Mouse (Mus musculus) G1E (cell line): ENCODE results near the gene Ankrd22. TPM values are rescaled to one million over a fixed set of nuclear protein-coding genes. Genes with fewer than 3 reads are reported as not detected.

ENCODE experiments used
- ATAC-seq: 2 replicates; pipeline ENCODE4 v1.8.0; 2016; ENCODE audit warnings: mild to moderate bottlenecking; ENCODE audit not compliant: insufficient number of reproducible peaks, poor library complexity, low FRiP score, severe bottlenecking; ENCODE audit errors: extremely low read depth
- DNase-seq: peaks from one replicate; pipeline ENCODE4 v3.0.0; 2012; ENCODE audit warnings: low spot score
- H3K27me3 ChIP-seq: 2 replicates; pipeline ENCODE4 v1.6.1; 2012; ENCODE audit warnings: mild to moderate bottlenecking, low read length, inconsistent platforms; ENCODE audit not compliant: insufficient read depth
- H3K36me3 ChIP-seq: replicated peaks from 2 replicates; pipeline ENCODE3; 2012; ENCODE audit warnings: mild to moderate bottlenecking, inconsistent platforms
- H3K4me1 ChIP-seq: 2 replicates; pipeline ENCODE4 v1.6.1; 2012; ENCODE audit warnings: low read depth, low read length, inconsistent platforms, mixed read lengths; ENCODE audit not compliant: insufficient read depth
- H3K4me3 ChIP-seq: 2 replicates; pipeline ENCODE4 v1.5.1; 2012; ENCODE audit warnings: low read depth, mild to moderate bottlenecking, inconsistent platforms, low read length, moderate library complexity, mixed read lengths
- H3K9me3 ChIP-seq: replicated peaks from 2 replicates; pipeline ENCODE4 v1.6.1; 2012; ENCODE audit warnings: inconsistent platforms
- CTCF ChIP-seq: IDR thresholded peaks from 2 replicates; pipeline ENCODE4 v1.5.1; 2012; ENCODE audit warnings: low read depth, low read length, inconsistent platforms, mixed read lengths
- GATA1 ChIP-seq: IDR thresholded peaks from 2 replicates; pipeline ENCODE4 v1.6.1; 2012; ENCODE audit warnings: borderline replicate concordance, low read length, inconsistent platforms, mixed read lengths
- GATA2 ChIP-seq: IDR thresholded peaks from 2 replicates; pipeline ENCODE4 v1.6.1; 2012; ENCODE audit warnings: low read depth, low read length, inconsistent platforms, borderline replicate concordance
- POLR2AphosphoS5 ChIP-seq: IDR thresholded peaks from 2 replicates; pipeline ENCODE4 v1.6.1; 2012; ENCODE audit warnings: low read depth, low read length, inconsistent platforms; ENCODE audit not compliant: insufficient replicate concordance
- TAL1 ChIP-seq: conservative IDR thresholded peaks from 2 replicates; pipeline ENCODE4 v1.6.1; 2012; ENCODE audit warnings: low read depth, low read length, inconsistent platforms, mixed read lengths
- polyA plus RNA-seq: library from polyadenylated mRNA; stranded (reverse); fragments of >175 nt; gene quantifications from 2 replicates; pipeline ENCODE4 v1.2.3, GENCODE M21; 2012
- total RNA-seq, 2 experiments: library from RNA; stranded (forward) in 1 of 2; stranded (reverse) in 1 of 2; fragments of 200-1000 nt in 1 of 2; fragments of >200 nt in 1 of 2; fragmentation: Nextera tagmentation in 1 of 2; gene quantifications; 2 replicates each; pipeline ENCODE4 v1.2.3; 2014 to 2017

Ankrd22 gene
- not detected in 2 replicates for total RNA-seq (2014; fragmentation: Nextera tagmentation)
- 0.11 TPM in 1 of 2 replicates, not detected in the other for total RNA-seq (2017)
- not detected in 2 replicates for polyA plus RNA-seq

- no peak for TF ChIP-seq GATA1
- TF ChIP-seq POLR2AphosphoS5, result no peak
- no peak for TF ChIP-seq GATA2
- no peak for TF ChIP-seq CTCF
- no peak for TF ChIP-seq TAL1
- no peaks in the 10 kb centered on the region for H3K9me3 ChIP-seq
- no peak for ATAC-seq
- H3K36me3 ChIP-seq, result no peaks in the 10 kb centered on the region
- no peak for DNase-seq
- H3K4me3 ChIP-seq, result no peak within 1 kb of the TSS
- H3K4me1 ChIP-seq, result no peaks in the 10 kb centered on the region
- no peaks in the 10 kb centered on the region for H3K27me3 ChIP-seq
Measured at GRCm38 (mm10) chr19:34165891-34166290, at the start of gene Ankrd22. Ankrd22 (minus strand) TSS chr19:34166053.

DNA sequence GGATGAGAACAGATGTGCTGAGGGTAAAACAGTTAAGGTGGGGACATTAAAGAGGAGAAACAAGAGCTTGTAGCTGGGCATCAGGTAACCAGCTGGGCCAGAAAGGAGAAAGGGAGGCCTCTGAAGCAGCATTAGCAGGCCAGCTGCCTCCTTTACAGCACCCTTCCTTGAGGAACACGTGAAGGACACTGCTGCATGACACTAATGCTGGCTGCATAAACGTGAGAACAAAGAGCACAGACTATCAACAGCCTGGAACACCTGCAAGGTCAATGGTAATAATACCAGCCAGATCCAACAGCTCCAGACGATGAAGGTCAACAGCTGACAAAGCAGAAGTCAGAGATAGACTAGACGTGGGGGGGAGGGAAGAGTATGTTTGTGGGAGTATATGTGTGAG lies 48.3 kb upstream of the Ankrd22 start:
- no peaks in the 10 kb centered on the region for H3K27me3 ChIP-seq
- no peak for DNase-seq
- no peak for TF ChIP-seq GATA1
- no peak overlapping the region for H3K4me3 ChIP-seq
- ATAC-seq, result no peak
- no peaks in the 10 kb centered on the region for H3K36me3 ChIP-seq
- H3K4me1 ChIP-seq, result no peaks in the 10 kb centered on the region
- no peaks in the 10 kb centered on the region for H3K9me3 ChIP-seq

DNA sequence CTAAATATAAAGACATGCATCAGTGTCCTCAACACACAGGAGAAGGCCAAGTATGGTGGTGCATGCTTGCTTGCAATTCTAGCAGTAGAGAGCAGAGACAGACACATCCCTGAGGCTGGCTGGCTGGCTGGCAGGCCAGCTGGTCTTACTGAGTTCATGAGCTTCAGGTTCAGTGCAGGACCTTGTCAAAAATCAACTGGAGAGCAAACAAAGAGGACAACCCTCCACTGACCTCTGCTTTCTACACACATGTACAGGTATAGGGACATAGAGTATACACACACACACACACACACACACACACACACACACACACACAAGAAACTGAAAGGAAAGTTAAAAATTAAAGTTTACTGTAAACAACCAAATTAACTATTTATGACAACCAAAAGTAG lies 47.4 kb upstream of the Ankrd22 start:
- H3K9me3 ChIP-seq, result no peaks in the 10 kb centered on the region
- no peak overlapping the region for H3K4me3 ChIP-seq
- H3K36me3 ChIP-seq, result no peaks in the 10 kb centered on the region
- no peak for TF ChIP-seq POLR2AphosphoS5
- no peak for TF ChIP-seq TAL1
- TF ChIP-seq GATA1, result no peak
- TF ChIP-seq CTCF, result no peak
- no peak for TF ChIP-seq GATA2
- no peak for ATAC-seq
- H3K4me1 ChIP-seq, result no peaks in the 10 kb centered on the region
- no peak for DNase-seq
- no peaks in the 10 kb centered on the region for H3K27me3 ChIP-seq

GRCm38 (mm10) chr19:34212489-34213250 lies 46.8 kb upstream of the Ankrd22 start:
- DNase-seq, result no peak
- TF ChIP-seq TAL1 (no peak), GATA1 (no peak), GATA2 (no peak), POLR2AphosphoS5 (no peak), CTCF (no peak)
- no peaks in the 10 kb centered on the region for H3K36me3 ChIP-seq
- no peak for ATAC-seq
- no peaks in the 10 kb centered on the region for H3K27me3 ChIP-seq
- no peaks in the 10 kb centered on the region for H3K4me1 ChIP-seq
- no peaks in the 10 kb centered on the region for H3K9me3 ChIP-seq
- no peak overlapping the region for H3K4me3 ChIP-seq

GRCm38 (mm10) chr19:34210841-34211240 lies 45.0 kb upstream of the Ankrd22 start:
- H3K36me3 ChIP-seq, result no peaks in the 10 kb centered on the region
- H3K27me3 ChIP-seq, result no peaks in the 10 kb centered on the region
- H3K4me3 ChIP-seq, result no peak overlapping the region
- TF ChIP-seq GATA2 (no peak), GATA1 (no peak), TAL1 (no peak), POLR2AphosphoS5 (no peak), CTCF (no peak)
- no peaks in the 10 kb centered on the region for H3K4me1 ChIP-seq
- DNase-seq (no peak), ATAC-seq (no peak)
- no peaks in the 10 kb centered on the region for H3K9me3 ChIP-seq

GRCm38 (mm10) chr19:34209930-34210581 lies 44.2 kb upstream of the Ankrd22 start:
- Histone ChIP-seq H3K27me3 (no peaks in the 10 kb centered on the region), H3K9me3 (no peaks in the 10 kb centered on the region), H3K36me3 (no peaks in the 10 kb centered on the region), H3K4me1 (no peaks in the 10 kb centered on the region), H3K4me3 (no peak overlapping the region)
- TF ChIP-seq POLR2AphosphoS5 (no peak), CTCF (no peak), TAL1 (no peak), GATA1 (no peak), GATA2 (no peak)
- ATAC-seq, result no peak
- no peak for DNase-seq

DNA sequence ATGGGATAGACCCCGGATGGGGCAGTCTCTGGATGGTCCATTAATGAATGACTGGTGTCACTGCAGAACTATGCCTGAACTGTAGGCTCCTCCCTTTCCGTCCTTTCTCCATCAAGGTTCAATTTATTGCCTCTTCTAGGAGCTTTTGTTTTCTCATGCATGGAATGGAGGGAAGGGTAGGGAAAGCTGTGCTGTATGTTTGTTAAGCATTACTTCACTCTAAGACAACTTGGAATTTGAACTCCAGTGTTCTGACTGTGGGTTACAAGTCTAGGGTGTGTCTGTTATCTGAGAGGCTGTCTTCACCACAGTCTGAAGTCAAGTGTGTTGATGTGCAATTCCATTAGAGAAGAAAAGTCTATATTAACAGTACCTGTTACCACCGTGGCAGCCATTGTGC lies 43.2 kb upstream of the Ankrd22 start:
- H3K9me3 ChIP-seq, result no peaks in the 10 kb centered on the region

More for the DNA sequence above, 43.2 kb upstream of the Ankrd22 start:
- no peak overlapping the region for H3K4me3 ChIP-seq
- no peak for DNase-seq
- no peaks in the 10 kb centered on the region for H3K4me1 ChIP-seq
- ATAC-seq, result no peak
- H3K27me3 ChIP-seq, result no peaks in the 10 kb centered on the region
- TF ChIP-seq POLR2AphosphoS5, result no peak
- TF ChIP-seq GATA2, result no peak
- no peak for TF ChIP-seq GATA1
- TF ChIP-seq CTCF, result no peak
- TF ChIP-seq TAL1, result no peak
- H3K36me3 ChIP-seq, result no peaks in the 10 kb centered on the region
